Mouse (Mus musculus): ENCODE results near the gene Trim47. TPM values are rescaled to one million over a fixed set of nuclear protein-coding genes. Genes with fewer than 3 reads are reported as not detected.

The Trim47 gene
- polyA plus RNA-seq, 1 experiment from 2014 or later, result 30.9 TPM

DNA sequence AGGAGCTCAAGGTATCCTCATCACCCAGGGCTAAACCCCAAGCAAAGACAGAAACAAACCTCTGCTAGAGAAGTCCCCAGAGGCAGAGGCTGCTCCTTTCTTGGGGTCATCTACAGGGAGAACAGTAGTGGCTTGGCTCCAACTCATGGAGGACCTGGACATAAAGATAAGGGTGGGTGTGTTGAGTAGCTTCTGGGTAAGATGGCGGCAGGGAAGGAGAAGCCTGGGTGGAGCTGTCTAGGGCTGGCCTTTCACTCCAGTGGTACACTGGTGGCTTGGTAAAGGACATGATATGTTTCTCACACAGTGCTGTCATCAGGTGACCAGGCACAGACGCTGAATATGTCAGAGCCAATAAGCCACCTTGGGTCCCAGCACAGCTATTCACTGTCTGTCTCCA, 23.9 kb upstream of the Trim47 start:
- Histone ChIP-seq H3K9ac (no peak overlapping the region), H3K9me3 (no peaks in the 10 kb centered on the region), H3K4me1 (no peaks in the 10 kb centered on the region; the same call in 1 of the 2 replicates), H3K4me2 (no peak overlapping the region), H3K36me3 (peaks cover 51% of the 10 kb centered on the region), H3K27me3 (replicated peaks) (no peaks in the 10 kb centered on the region), H3K4me3 (replicated peaks) (no peak overlapping the region), H3K27ac (no peak overlapping the region)
- peak; percentile 63; the same call in 1 of the 2 replicates for ATAC-seq (ENCODE audit: insufficient read depth, low FRiP score, low read depth)
- WGBS, result 91% methylated on average over 2 of the region's 2 CpGs

GRCm38 (mm10) chr11:116149341-116149740, 22.3 kb upstream of the Trim47 start:
- H3K4me2 ChIP-seq, result no peak overlapping the region
- H3K27me3 ChIP-seq (replicated peaks), result no peaks in the 10 kb centered on the region
- H3K9ac ChIP-seq, result no peak overlapping the region
- H3K36me3 ChIP-seq, result peaks cover 56% of the 10 kb centered on the region
- ATAC-seq (ENCODE audit: insufficient read depth, low FRiP score, low read depth), result no peak
- H3K4me1 ChIP-seq, result no peaks in the 10 kb centered on the region; the same call in 1 of the 2 replicates
- H3K4me3 ChIP-seq (replicated peaks), result no peak overlapping the region
- no peak overlapping the region for H3K27ac ChIP-seq
- H3K9me3 ChIP-seq, result no peaks in the 10 kb centered on the region
- WGBS, result 77% methylated on average over 6 of the region's 6 CpGs

- 56% methylated on average over 20 of the region's 20 CpGs for WGBS
- Histone ChIP-seq H3K4me2 (no peak overlapping the region), H3K4me3 (replicated peaks) (no peak overlapping the region), H3K27ac (no peak overlapping the region), H3K36me3 (peaks cover 59% of the 10 kb centered on the region), H3K4me1 (no peaks in the 10 kb centered on the region; the same call in 1 of the 2 replicates), H3K9me3 (no peaks in the 10 kb centered on the region), H3K27me3 (replicated peaks) (no peaks in the 10 kb centered on the region), H3K9ac (no peak overlapping the region)
- no peak for ATAC-seq (ENCODE audit: insufficient read depth, low FRiP score, low read depth)
Observed at GRCm38 (mm10) chr11:116148761-116149221, 21.8 kb upstream of the Trim47 start.

GRCm38 (mm10) chr11:116146294-116146985, 19.4 kb upstream of the Trim47 start:
- H3K36me3 ChIP-seq, result peaks cover 60% of the 10 kb centered on the region

DNA sequence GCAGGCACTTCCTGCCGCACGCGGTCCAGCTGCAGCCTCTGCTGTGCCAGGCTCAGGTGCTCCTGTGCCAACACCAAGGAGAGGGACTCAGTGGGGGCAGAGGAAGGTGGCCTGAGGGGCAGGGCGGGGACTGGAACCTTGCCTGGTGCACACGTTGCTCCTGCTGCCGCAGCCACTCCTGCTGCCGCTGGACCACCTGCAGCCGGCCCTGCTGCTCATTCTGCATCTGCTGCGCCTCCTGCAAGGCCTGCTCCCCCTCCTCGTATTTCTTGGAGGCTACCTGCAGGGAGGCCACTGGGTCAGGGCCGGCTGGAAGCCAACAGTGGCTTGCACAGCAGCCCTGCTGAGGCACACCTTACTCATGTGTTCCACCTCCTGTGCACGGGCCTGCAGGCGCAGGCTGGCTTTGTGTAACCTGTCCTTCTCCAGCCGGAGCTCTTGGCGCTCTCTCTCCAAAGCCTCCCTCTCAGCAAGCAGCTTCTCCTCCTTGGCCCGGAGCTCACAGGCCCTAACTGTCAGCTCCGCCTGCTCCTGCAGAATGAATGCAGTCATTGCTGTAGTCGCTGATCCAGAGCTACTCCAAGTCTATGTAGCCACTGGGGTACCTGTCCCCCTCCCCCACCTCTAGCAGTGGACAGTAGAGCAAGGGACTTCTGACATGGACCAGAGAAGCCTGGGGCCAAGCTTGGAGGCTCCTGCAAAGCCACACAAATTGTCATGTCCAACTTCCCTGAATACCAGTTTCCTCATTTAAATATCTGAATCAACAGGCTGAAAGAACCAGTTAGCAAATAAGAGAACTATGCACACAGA, 18.7 kb upstream of the Trim47 start:
- ATAC-seq (ENCODE audit: insufficient read depth, low FRiP score, low read depth), result no peak
- Histone ChIP-seq H3K4me3 (replicated peaks) (no peak overlapping the region), H3K36me3 (peaks cover 57% of the 10 kb centered on the region), H3K4me2 (no peak overlapping the region), H3K27ac (peak overlapping the region; percentile 72), H3K4me1 (no peaks in the 10 kb centered on the region; the same call in 1 of the 2 replicates), H3K27me3 (replicated peaks) (no peaks in the 10 kb centered on the region), H3K9ac (no peak overlapping the region), H3K9me3 (no peaks in the 10 kb centered on the region)
- 60% methylated on average over 18 of the region's 18 CpGs for WGBS

More at GRCm38 (mm10) chr11:116146294-116146985, 19.4 kb upstream of the Trim47 start:
- WGBS, result 78% methylated on average over 25 of the region's 25 CpGs
- no peak for ATAC-seq (ENCODE audit: insufficient read depth, low FRiP score, low read depth)
- H3K27me3 ChIP-seq (replicated peaks), result no peaks in the 10 kb centered on the region
- peak overlapping the region; percentile 72; the same call in 1 of the 2 replicates for H3K27ac ChIP-seq
- H3K9me3 ChIP-seq, result no peaks in the 10 kb centered on the region
- H3K4me3 ChIP-seq (replicated peaks), result no peak overlapping the region
- H3K4me2 ChIP-seq, result no peak overlapping the region
- no peak overlapping the region for H3K9ac ChIP-seq
- H3K4me1 ChIP-seq, result no peaks in the 10 kb centered on the region; the same call in 1 of the 2 replicates

- Histone ChIP-seq H3K4me3 (replicated peaks) (no peak overlapping the region), H3K9me3 (no peaks in the 10 kb centered on the region), H3K27ac (no peak overlapping the region), H3K4me1 (peaks cover 6% of the 10 kb centered on the region), H3K4me2 (no peak overlapping the region), H3K36me3 (peaks cover 42% of the 10 kb centered on the region), H3K27me3 (replicated peaks) (no peaks in the 10 kb centered on the region), H3K9ac (no peak overlapping the region)
- WGBS, result 86% methylated on average over 3 of the region's 3 CpGs
- ATAC-seq (ENCODE audit: insufficient read depth, low FRiP score, low read depth), result no peak
Observed at GRCm38 (mm10) chr11:116143468-116143867, 16.5 kb upstream of the Trim47 start.

DNA sequence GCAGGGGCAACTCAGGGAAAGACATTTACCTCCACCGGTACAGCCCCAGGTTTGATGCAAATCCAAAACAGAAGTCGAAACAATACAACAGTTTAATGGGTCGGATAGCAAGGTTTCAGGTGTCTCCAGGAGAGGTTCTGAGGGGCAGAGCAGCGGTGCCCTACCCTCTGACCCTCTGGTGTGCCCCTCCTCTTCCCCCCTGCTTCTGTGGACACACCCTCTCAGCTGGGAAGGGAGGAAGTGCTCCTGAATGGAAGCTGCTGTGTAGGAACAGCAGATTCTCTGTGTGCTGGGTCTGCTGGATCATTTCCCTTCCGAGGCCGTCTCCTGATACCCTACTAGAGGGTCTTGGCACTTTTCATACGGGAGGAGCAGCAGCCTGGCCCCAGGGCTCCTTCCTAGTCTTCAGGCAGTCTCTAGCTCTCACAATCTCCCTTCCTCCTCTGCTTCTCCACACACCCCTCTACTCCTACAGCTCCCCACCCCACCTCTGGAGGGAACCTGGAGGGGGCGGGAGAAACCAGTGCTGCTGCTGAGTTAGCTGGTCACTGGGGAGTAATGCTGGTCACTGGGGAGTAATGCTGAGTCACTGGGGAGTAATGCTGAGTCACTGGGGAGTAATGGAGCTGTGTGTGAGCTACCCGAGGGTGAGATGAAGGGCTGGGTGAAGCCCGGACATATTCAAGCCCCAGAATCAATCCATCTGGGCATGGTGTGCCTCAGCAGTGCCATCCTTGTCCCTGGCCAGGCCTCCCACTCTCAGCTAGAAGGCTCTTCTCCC, 15.4 kb upstream of the Trim47 start:
- H3K27ac ChIP-seq, result no peak overlapping the region
- no peak overlapping the region for H3K4me3 ChIP-seq (replicated peaks)
- no peaks in the 10 kb centered on the region for H3K9me3 ChIP-seq
- no peaks in the 10 kb centered on the region for H3K27me3 ChIP-seq (replicated peaks)
- H3K9ac ChIP-seq, result no peak overlapping the region
- ATAC-seq (ENCODE audit: insufficient read depth, low FRiP score, low read depth), result no peak
- H3K4me1 ChIP-seq, result peaks cover 10% of the 10 kb centered on the region
- 68% methylated on average over 10 of the region's 10 CpGs for WGBS
- H3K36me3 ChIP-seq, result peaks cover 31% of the 10 kb centered on the region
- no peak overlapping the region for H3K4me2 ChIP-seq

DNA sequence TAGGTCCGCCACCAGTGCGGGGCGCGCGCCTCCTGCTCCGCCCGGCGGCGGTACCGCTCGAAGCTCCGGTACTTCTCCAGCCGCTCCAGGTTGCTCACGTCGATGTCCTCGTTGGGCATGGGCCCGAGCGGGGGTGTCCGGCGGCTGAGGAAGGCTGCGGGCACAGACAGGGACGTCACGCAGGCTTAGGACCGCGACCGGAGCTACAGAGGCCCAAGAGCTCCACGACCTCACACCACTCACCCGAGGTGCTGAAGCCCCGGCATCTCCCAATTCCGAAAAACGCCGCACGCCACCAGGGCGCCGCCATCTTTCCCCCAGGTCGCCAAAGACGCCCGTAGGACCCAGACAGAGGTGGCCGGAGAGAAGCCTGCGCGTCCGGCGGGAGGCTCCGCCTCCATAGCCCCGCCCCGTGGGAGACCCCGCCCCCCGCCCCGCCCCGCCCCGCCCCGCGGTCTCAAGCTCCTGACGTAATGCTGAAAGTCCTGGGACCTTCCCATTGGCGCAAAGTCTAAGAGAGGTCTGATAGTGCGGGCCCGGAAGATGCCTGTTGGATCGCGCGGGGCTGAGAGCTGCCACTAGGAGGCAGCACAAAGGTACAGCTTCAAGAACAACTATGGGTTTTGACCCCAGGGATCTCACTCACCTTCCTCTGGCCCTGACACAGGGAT, 11.6 kb upstream of the Trim47 start, which contains the start of gene Mrpl38:
Mrpl38 (minus strand) TSS at position 401 of the 671 bp plus-strand sequence.
- H3K4me2 ChIP-seq, result peak within 1 kb of the TSS; percentile 75
- H3K9ac ChIP-seq, result peak within 1 kb of the TSS; percentile 80
- no peaks in the 10 kb centered on the region for H3K27me3 ChIP-seq (replicated peaks)
- H3K4me3 ChIP-seq (replicated peaks), result peak within 1 kb of the TSS; percentile 97
- peaks cover 14% of the 10 kb centered on the region for H3K36me3 ChIP-seq
- peak; percentile 94 for ATAC-seq (ENCODE audit: insufficient read depth, low FRiP score, low read depth)
- H3K9me3 ChIP-seq, result no peaks in the 10 kb centered on the region
- H3K4me1 ChIP-seq, result peaks cover 10% of the 10 kb centered on the region
- under 1% methylated on average over 60 of the region's 60 CpGs for WGBS
- peak within 1 kb of the TSS; percentile 74 for H3K27ac ChIP-seq

GRCm38 (mm10) chr11:116138096-116138467, 11.1 kb upstream of the Trim47 start:
- Histone ChIP-seq H3K4me2 (peak overlapping the region; percentile 75), H3K36me3 (peaks cover 9% of the 10 kb centered on the region), H3K27me3 (replicated peaks) (no peaks in the 10 kb centered on the region), H3K4me1 (peaks cover 10% of the 10 kb centered on the region), H3K27ac (peak overlapping the region; percentile 74), H3K9ac (peak overlapping the region; percentile 80), H3K4me3 (replicated peaks) (peak overlapping the region; percentile 97), H3K9me3 (no peaks in the 10 kb centered on the region)
- ATAC-seq (ENCODE audit: insufficient read depth, low FRiP score, low read depth), result no peak
- WGBS, result 1% methylated on average over 20 of the region's 20 CpGs

- H3K4me1 ChIP-seq, result peaks cover 21% of the 10 kb centered on the region
- no peak for ATAC-seq (ENCODE audit: insufficient read depth, low FRiP score, low read depth)
- H3K9me3 ChIP-seq, result no peaks in the 10 kb centered on the region
- H3K36me3 ChIP-seq, result peaks cover 14% of the 10 kb centered on the region; the same call in 1 of the 2 replicates
- 80% methylated on average over 10 of the region's 10 CpGs for WGBS
- H3K27me3 ChIP-seq (replicated peaks), result no peaks in the 10 kb centered on the region
- no peak overlapping the region for H3K4me2 ChIP-seq
- no peak overlapping the region for H3K9ac ChIP-seq
- H3K27ac ChIP-seq, result no peak overlapping the region
- H3K4me3 ChIP-seq (replicated peaks), result no peak overlapping the region
Observed at GRCm38 (mm10) chr11:116134171-116134570, 7.2 kb upstream of the Trim47 start.

DNA sequence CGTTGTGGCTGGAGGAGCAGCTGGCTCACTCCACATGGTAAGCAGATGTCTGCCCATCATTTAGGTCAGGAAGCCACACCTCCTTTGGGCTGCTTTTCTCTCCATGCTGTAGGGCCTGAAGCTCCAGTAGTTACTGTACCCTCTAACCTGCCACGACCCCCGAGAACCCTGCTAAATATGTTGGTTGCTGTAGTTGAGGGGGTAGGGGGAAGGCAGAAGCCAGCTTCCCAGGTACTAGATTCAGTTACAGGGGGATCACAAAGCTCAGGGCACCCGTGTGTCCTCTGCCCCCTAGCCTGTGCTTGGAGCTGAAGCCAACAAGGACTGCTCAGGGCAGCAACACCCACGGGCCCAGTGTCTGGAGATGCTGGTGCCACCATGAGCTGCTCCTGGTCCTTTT, 6.5 kb upstream of the Trim47 start:
- Histone ChIP-seq H3K4me3 (replicated peaks) (no peak overlapping the region), H3K27me3 (replicated peaks) (no peaks in the 10 kb centered on the region), H3K4me1 (peaks cover 21% of the 10 kb centered on the region), H3K9ac (no peak overlapping the region), H3K27ac (no peak overlapping the region), H3K9me3 (no peaks in the 10 kb centered on the region), H3K4me2 (no peak overlapping the region), H3K36me3 (peaks cover 14% of the 10 kb centered on the region; the same call in 1 of the 2 replicates)
- WGBS, result 73% methylated on average over 5 of the region's 5 CpGs
- ATAC-seq (ENCODE audit: insufficient read depth, low FRiP score, low read depth), result no peak
